Mouse (Mus musculus) thymus, postnatal 10 days (tissue): Measurements from ENCODE around the gene Fam3a.
"Not testable (repeated sequence)": the region's sequence is repeated elsewhere in the genome, so short reads cannot be mapped to it uniquely, and the experiment has no call there.

ENCODE experiments used
- DNase-seq, 2 experiments: peaks; one replicate each; pipeline ENCODE4 v3.0.0; 2021; ENCODE audit warnings: low spot score in 2 of 2

Gene Fam3a

GRCm38 (mm10) chrX:74392535-74393443 is at the start of gene Fam3a, which contains the start of gene Ikbkg:
TSS of gene Fam3a (minus strand) at chrX:74393272.
TSS of gene Ikbkg (plus strand) at chrX:74393290.
- DNase-seq, result peak; percentile 72 to 80

DNA sequence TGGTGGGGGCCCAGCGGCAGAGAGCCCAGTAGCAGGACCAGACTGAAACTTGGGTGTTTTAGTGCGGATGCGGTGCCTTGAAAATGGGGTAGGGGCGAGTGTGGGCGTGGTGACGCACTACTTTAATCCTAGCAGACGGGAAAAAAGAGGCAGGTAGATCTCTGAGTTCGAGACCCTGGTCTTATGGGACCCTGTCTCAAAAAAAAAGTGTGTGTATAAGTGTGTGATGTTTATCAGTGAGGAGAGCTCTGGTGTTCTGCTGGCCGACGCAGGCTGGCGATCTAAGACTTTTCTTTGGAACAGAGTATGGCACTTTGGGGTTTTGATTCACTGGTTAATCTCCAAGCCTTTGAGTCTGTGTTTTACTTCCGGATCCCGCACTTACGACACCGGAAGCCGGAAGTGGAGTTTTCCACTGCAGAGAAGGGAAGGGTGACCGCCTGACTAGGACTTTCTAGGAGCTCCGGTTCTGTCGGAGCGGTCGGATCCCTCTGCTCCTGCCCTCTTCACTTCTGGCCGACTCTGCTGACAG is 36.3 kb upstream of the Fam3a start:
- peak; percentile 59 to 63 for DNase-seq

DNA sequence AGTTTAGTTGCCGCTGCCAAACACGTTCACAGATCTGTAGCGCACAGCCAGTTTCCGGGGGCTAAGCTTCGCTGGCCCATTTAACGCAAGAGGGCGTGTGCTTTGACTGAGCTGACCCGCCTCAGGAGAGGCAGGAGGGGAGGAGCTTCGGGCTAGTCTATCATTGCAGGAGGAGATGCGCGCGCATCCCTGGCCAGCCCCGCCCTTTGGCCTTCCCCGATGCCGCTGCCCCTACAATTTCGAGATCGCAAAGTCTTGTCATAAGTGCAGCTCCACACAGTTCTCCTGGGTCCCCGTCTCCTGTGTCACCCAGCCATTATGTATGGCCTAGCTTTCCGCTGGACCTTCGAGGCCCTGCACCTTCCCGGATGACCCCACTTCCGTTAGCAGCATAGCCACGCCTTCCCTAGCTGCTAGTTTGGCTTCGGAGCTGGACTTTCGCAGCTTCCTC is 35.8 kb upstream of the Fam3a start, which contains the start of gene G6pdx:
G6pdx (minus strand) TSS at position 369 of the 451 bp plus-strand sequence.
- DNase-seq, result peak; percentile 86 to 88

- no peak for DNase-seq
Measured at GRCm38 (mm10) chrX:74428146-74428825, 35.2 kb upstream of the Fam3a start.

- DNase-seq, result no peak
Measured at GRCm38 (mm10) chrX:74427116-74427515, 34.0 kb upstream of the Fam3a start.

DNA sequence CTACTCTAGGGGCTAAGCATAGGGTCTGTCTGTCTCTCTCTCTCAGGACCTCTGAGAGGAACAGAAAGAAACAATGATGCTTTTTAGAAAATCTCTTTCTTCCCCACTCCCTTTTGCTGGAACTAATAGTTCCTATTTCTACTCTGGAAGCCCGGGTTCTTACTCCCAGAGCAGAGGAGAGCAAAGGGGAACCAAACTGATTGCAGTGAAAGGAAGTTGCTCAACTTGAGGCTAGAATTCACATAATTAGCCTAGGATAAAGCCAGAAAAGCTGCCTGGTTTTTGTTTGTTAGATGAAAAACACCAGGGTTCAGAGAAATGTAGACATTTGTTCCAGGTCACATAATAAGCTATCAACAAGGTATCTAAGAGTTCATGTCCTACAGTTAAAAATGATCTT is 33.2 kb upstream of the Fam3a start:
- DNase-seq, result no peak

DNA sequence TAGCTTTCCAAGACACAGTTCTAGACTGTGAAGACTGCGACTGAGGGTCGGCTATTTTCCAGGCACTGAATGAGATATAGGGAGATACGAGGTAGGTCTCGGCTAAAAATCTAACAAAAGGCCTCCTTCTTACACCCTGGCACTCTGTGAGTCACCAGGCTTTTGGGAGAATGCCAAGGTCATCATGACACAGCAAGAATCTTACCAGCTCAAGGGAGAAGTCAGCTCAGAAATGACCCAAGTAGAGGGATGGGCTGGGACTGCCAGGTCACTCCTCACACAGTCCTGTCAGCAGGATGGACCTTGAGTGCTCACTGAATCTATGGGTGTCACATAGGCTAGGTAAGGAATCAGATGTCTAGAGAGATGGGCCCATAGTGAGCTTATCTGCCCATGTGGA is 32.1 kb upstream of the Fam3a start:
- no peak for DNase-seq

DNA sequence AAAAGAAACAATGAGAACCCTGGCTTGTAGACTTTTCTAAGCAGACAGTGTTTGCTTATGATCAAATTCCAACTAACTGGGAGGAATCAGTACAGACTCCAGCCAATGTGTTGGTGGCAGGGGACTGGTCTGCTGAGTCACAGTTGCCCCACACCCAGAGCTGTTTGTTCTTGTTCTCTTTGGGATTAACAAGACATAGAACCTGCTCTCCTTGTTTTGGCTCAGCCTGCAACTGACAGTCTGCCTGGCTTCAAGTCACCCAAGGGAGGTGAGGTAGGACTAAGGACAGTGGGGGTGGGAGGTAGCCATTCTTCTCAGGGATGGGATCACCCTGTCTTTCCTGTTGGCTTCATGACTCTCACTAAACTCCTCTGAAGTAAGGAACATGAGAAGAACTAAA is 31.4 kb upstream of the Fam3a start:
- DNase-seq, result no peak

GRCm38 (mm10) chrX:74413377-74413776 is 20.3 kb upstream of the Fam3a start:
- peak; percentile 57 to 70 for DNase-seq

DNA sequence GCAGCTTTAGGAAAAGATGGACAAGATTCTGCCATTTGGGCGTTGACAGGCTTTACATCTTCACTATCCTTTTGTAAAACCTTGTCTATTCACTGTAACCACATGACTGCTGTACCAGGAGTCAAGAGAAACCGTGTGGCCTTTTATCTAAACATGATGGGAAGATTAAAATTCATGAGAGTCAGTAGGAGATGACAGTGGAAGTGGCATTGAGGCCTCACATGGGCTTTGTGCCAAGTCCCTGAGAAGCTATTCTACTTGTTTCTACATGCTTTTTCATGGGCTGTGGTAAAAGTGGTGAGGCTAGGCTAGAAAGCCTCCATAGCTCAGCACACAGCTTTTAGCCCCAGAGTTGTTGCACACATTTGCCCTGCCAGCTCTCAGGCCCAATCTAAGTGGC is 15.3 kb upstream of the Fam3a start:
- no peak for DNase-seq

DNA sequence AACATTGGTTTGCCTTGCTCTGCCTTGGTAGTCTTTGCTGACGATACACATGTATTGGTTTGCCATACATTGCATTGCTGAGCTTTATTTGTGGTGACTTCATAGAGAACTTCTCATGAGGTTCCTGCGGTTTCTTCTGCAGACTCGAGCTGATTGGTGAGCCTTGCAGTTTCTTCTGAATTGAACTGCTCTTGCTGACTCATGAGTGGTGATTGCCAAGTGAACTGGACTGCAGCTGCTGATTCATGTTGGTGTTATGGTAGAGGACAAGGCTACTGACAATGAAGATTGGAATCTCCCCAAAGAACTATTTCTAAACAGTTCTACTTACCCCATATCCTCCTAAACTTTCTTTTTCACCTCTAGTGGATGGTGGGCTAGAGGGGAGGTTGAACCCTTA is 7.1 kb upstream of the Fam3a start:
- no peak for DNase-seq

DNA sequence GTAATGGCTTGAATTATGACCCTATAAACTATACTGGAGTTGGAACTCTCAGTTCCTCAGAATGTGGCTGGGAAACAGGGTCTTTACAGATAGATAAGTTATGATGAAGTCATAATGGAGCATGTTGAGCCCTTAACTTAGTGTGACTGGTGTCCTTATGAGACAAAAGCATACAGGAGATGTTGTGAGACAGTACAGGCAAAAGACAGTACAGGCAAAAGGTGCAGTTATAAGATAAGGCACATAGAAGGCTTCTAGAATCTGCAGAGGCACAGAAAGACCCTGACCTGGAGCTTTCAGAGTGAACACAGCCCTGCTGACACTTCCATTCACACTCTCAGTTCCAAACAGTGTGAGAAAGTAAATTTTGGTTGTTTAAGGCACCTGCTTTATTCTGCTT is 4.9 kb downstream of the Fam3a start:
- no peak for DNase-seq

- no peak for DNase-seq
Measured at GRCm38 (mm10) chrX:74384451-74384850, 8.6 kb downstream of the Fam3a start.

DNA sequence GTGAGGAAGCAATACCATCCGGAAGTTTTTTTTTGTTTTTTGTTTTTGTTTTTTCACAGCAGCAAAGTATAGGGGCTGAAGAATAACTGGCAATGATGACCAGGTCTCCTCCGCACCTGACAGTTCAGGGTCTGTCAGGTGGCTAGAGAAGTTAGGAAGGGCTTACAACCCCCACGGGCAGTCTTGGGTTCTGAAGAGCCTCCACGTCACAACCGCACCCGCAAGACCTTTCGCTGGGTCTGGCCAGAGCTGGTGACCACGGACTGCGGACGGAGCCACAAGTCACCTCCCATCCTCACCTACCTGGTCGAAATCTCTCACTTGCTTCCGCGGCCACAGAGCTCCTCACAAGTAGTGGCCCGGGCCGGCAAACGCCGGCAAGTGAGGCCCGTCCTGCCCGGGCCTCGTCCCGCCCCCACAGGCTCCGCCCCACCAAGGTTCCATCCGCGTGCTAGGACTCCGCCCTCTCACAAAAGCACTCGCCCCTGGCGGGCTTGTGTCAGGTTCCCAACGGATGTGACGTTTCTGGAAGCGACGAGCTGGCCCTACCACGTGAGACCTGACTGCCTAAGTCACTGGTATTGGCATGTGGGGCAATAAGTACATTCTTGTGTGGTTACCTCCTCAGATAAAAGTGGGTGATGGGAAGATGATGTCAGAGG is 20.1 kb downstream of the Fam3a start, which contains the start of the genes Ubl4a and Slc10a3:
Ubl4a (minus strand) TSS at position 331 of the 662 bp plus-strand sequence.
Slc10a3 (minus strand) TSS at position 462 of the 662 bp plus-strand sequence.
- DNase-seq, result peak; percentile 72 to 83

DNA sequence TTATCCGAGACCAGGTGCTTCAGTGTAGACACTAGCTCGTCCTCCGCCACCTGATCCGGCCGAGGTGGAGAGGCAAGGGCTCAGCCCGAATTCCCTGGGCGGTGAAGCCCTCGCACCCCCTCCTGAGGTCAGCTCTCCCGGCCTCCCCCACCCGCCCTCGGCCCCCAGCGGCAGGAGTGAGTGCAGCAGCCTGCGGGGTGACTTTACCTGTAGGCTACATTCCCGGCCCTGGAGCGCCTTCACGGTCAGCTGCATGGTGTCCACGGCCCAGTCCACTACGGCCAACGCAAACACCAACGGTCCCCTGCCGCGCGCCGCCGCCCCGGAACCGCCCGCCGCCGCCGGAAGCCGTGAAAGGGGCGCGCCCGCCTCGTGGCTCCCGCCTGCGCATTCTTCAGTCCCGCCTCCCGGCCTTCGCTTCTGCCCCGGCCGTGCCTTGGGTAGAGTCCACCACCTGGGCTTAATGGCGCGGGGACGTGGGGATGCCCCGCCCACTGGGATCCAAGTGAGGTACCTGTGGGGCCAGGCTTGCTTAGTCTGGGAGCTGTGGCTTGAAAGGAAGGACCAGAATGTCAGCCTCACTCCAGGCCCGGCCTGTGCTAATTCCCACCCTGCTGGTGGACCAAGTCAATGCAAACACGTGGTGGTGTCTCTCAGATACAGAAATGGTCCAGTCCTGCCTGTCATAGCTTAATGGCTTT is 24.7 kb downstream of the Fam3a start:
- peak; percentile 23 to 48 for DNase-seq

DNA sequence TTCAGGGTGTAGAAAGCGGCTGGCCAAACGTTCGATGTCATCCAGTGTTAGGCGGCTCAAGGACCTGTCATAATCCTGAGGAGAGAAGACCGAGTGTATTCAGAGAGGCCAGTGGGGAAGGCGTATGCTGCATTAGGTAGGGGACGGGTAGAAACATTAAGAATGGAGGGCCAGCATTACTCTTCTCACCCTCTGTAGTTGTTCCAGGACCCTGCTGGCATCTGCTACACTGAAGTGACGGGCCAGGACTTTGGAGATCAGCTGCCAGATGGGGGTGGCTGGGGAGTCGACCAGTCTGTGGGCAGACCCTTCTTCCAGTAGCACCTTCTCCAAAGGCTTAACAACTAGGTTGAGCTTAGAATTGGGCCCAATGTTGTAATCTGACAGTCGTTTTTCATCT is 25.6 kb downstream of the Fam3a start:
- DNase-seq, result no peak

DNA sequence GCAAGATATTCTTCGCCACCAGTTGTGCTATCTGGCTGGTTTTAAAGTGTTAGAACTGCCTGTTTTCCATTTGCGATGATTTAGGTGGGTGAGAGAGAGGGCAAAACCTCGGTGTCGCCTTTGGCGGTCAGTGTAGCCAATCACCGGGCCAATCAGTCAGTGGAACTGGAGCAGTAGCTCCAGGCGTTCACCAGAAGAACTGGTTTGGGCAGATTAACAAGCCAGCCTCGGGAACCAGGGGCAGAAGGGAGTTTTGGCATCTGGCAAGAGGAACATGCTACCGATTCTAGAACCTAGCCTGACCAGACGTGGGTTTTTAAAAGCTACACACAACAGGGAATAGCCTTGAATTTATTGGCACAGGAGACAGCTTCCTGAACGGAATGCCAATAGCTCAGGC is 33.9 kb downstream of the Fam3a start:
- DNase-seq, result no peak

DNA sequence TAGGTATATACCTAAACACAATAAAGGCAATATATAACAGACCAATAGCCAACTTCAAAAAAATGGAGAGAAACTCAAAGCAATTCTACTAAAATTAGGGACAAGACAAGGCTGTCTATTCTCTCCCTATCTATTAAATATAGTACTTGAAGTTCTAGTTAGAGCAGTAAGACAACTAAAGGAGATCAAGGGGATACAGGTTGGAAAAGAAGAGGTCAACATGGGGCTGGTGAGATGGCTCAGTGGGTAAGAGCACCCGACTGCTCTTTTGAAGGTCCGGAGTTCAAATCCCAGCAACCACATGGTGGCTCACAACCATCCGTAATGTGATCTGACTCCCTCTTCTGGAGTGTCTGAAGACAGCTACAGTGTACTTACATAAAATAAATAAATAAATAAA is 36.0 kb downstream of the Fam3a start:
- DNase-seq, result not testable (repeated sequence)

DNA sequence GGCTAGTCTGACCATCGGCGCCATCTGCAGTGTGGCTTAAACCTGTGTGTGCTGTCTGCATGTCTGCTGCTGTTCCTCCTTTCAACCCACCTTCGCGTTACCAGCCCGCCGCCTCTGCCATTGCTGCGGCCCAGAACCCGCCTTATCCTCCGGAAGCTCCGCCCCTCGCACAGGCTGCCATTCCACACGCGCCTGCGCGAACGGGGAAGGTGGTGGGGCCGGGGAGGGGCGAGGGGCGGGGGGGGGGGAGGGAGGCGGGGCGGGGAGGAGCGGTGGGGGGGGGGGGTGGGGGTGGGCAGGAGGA is 39.7 kb downstream of the Fam3a start, which contains the start of gene Lage3:
Lage3 (minus strand) TSS at position 152 of the 304 bp plus-strand sequence.
- peak; percentile 77 to 79 for DNase-seq

GRCm38 (mm10) chrX:74352645-74353466 is 40.2 kb downstream of the Fam3a start:
- no peak for DNase-seq
